Mouse (Mus musculus): ENCODE measurements around the gene Eif2d. TPM values are rescaled to one million over a fixed set of nuclear protein-coding genes. Genes with fewer than 3 reads are reported as not detected.
A peak's percentile ranks its signal among the peaks of the same experiment; 100 is the strongest.

Eif2d gene
- polyA plus RNA-seq, 2 experiments: 19.0 to 30.1 TPM

GRCm38 (mm10) chr1:131228225-131228624 lies 75.2 kb downstream of the Eif2d start:
- Histone ChIP-seq H3K36me3 (replicated peaks; ENCODE audit: control insufficient read depth, insufficient read depth, low read depth) (no peaks in the 10 kb centered on the region), H3K4me2 (ENCODE audit: low read depth) (no peak overlapping the region), H3K9me3 (ENCODE audit: control insufficient read depth, low read length) (no peaks in the 10 kb centered on the region), H3K4me3 (ENCODE audit: insufficient read depth in 1 of 2, low read depth in 2 of 2, low read length in 2 of 2) (no peak overlapping the region), H3K9ac (replicated peaks) (no peak overlapping the region), H3K4me1 (replicated peaks; ENCODE audit: control insufficient read depth in 2 of 2, insufficient read depth in 2 of 2, low read length in 1 of 2) (no peaks in the 10 kb centered on the region), H3K27me3 (ENCODE audit: control insufficient read depth, insufficient read depth, low read length) (no peaks in the 10 kb centered on the region), H3K27ac (no peak overlapping the region)
- DNase-seq (ENCODE audit: low read depth in 3 of 3, low spot score in 3 of 3) (no peak), ATAC-seq (ENCODE audit: insufficient read depth) (no peak)
- WGBS (ENCODE audit: insufficient replicate concordance): 41% methylated on average over 7 of the region's 7 CpGs
- peak; percentile 42 for TF ChIP-seq CTCF (IDR thresholded peaks at IDR 0.05; ENCODE audit: low read depth)
- no peak for TF ChIP-seq EP300 (IDR thresholded peaks at IDR 0.05; ENCODE audit: low read depth)

DNA sequence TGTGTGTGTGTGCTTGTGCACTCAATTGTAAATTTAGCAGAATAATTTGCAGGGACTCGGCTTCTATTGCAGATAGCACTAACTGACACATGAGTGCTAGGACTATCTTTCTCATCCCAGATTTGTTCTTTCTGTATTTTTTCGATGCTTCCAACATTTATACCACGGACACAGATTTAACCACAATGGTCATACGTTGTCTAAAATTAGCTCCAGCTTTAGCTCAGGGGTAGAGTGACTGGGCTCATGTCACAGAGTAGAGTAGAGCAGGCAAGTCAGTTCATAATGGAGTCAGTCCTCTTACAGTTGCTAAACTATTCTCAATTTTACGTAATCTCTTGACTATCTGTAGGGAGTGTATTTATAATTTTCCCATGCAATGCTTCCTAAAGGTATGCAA lies 75.7 kb downstream of the Eif2d start:
- no peaks in the 10 kb centered on the region for H3K36me3 ChIP-seq (replicated peaks; ENCODE audit: control insufficient read depth, insufficient read depth, low read depth)
- H3K4me3 ChIP-seq (ENCODE audit: insufficient read depth in 1 of 2, low read depth in 2 of 2, low read length in 2 of 2): no peak overlapping the region
- no peak overlapping the region for H3K4me2 ChIP-seq (ENCODE audit: low read depth)
- no peak for ATAC-seq (ENCODE audit: insufficient read depth)
- no peak for DNase-seq (ENCODE audit: low read depth in 3 of 3, low spot score in 3 of 3)
- H3K9me3 ChIP-seq (ENCODE audit: control insufficient read depth, low read length): no peaks in the 10 kb centered on the region
- no peaks in the 10 kb centered on the region for H3K4me1 ChIP-seq (replicated peaks; ENCODE audit: control insufficient read depth in 2 of 2, insufficient read depth in 2 of 2, low read length in 1 of 2)
- 47% methylated on average over 5 of the region's 5 CpGs for WGBS (ENCODE audit: insufficient replicate concordance)
- no peak for TF ChIP-seq CTCF (IDR thresholded peaks at IDR 0.05; ENCODE audit: low read depth)
- no peak for TF ChIP-seq EP300 (IDR thresholded peaks at IDR 0.05; ENCODE audit: low read depth)
- H3K27ac ChIP-seq: no peak overlapping the region
- no peaks in the 10 kb centered on the region for H3K27me3 ChIP-seq (ENCODE audit: control insufficient read depth, insufficient read depth, low read length)
- no peak overlapping the region for H3K9ac ChIP-seq (replicated peaks)

- Histone ChIP-seq H3K27me3 (ENCODE audit: control insufficient read depth, insufficient read depth, low read length) (no peaks in the 10 kb centered on the region), H3K36me3 (replicated peaks; ENCODE audit: control insufficient read depth, insufficient read depth, low read depth) (no peaks in the 10 kb centered on the region), H3K9me3 (ENCODE audit: control insufficient read depth, low read length) (no peaks in the 10 kb centered on the region), H3K4me3 (ENCODE audit: insufficient read depth in 1 of 2, low read depth in 2 of 2, low read length in 2 of 2) (no peak overlapping the region), H3K9ac (replicated peaks) (no peak overlapping the region), H3K4me1 (replicated peaks; ENCODE audit: control insufficient read depth in 2 of 2, insufficient read depth in 2 of 2, low read length in 1 of 2) (peaks cover 0 to 3% of the 10 kb centered on the region in 2 experiments; a peak in 1 of 4 replicates), H3K27ac (no peak overlapping the region), H3K4me2 (ENCODE audit: low read depth) (no peak overlapping the region)
- DNase-seq (ENCODE audit: low read depth in 3 of 3, low spot score in 3 of 3): no peak
- WGBS (ENCODE audit: insufficient replicate concordance): 49% methylated on average over 12 of the region's 12 CpGs
- TF ChIP-seq EP300 (IDR thresholded peaks at IDR 0.05; ENCODE audit: low read depth) (no peak), CTCF (IDR thresholded peaks at IDR 0.05; ENCODE audit: low read depth) (no peak)
- no peak for ATAC-seq (ENCODE audit: insufficient read depth)
Observed at GRCm38 (mm10) chr1:131233527-131233926, 80.5 kb downstream of the Eif2d start.

- Histone ChIP-seq H3K27me3 (ENCODE audit: control insufficient read depth, insufficient read depth, low read length) (no peaks in the 10 kb centered on the region), H3K9ac (replicated peaks) (no peak overlapping the region), H3K9me3 (ENCODE audit: control insufficient read depth, low read length) (no peaks in the 10 kb centered on the region), H3K4me3 (ENCODE audit: insufficient read depth in 1 of 2, low read depth in 2 of 2, low read length in 2 of 2) (no peak overlapping the region), H3K4me2 (ENCODE audit: low read depth) (no peak overlapping the region), H3K36me3 (replicated peaks; ENCODE audit: control insufficient read depth, insufficient read depth, low read depth) (no peaks in the 10 kb centered on the region), H3K4me1 (replicated peaks; ENCODE audit: control insufficient read depth in 2 of 2, insufficient read depth in 2 of 2, low read length in 1 of 2) (peaks cover 0 to 5% of the 10 kb centered on the region in 2 experiments; a peak in 1 of 4 replicates), H3K27ac (no peak overlapping the region)
- DNase-seq (ENCODE audit: low read depth in 3 of 3, low spot score in 3 of 3) (no peak), ATAC-seq (ENCODE audit: insufficient read depth) (no peak)
- WGBS (ENCODE audit: insufficient replicate concordance): 37% methylated on average over 7 of the region's 7 CpGs
- no peak for TF ChIP-seq EP300 (IDR thresholded peaks at IDR 0.05; ENCODE audit: low read depth)
- no peak for TF ChIP-seq CTCF (IDR thresholded peaks at IDR 0.05; ENCODE audit: low read depth)
Observed at GRCm38 (mm10) chr1:131236077-131236476, 83.1 kb downstream of the Eif2d start.

Other genes with a start within 250 kb of the Eif2d start
- not detected in 2 replicates for gene Il20, start 241.7 kb upstream of the Eif2d start, polyA plus RNA-seq (2012; rRNA removed)
- gene Il20, start 241.7 kb upstream of the Eif2d start, polyA plus RNA-seq (2014; fragmentation: Nextera tagmentation; extraction: Ambion mirVana): not detected in 2 replicates
- gene Il19, start 213.1 kb upstream of the Eif2d start, polyA plus RNA-seq (2012; rRNA removed): not detected in 2 replicates
- not detected in 2 replicates for gene Il19, start 213.1 kb upstream of the Eif2d start, polyA plus RNA-seq (2014; fragmentation: Nextera tagmentation; extraction: Ambion mirVana)
- 0.03 TPM in 2 replicates for gene Il10, start 133.3 kb upstream of the Eif2d start, polyA plus RNA-seq (2012; rRNA removed)
- gene Il10, start 133.3 kb upstream of the Eif2d start, polyA plus RNA-seq (2014; fragmentation: Nextera tagmentation; extraction: Ambion mirVana): not detected in 2 replicates
- gene Mapkapk2, start 55.4 kb upstream of the Eif2d start, polyA plus RNA-seq (2012; rRNA removed): 10.3 and 12.9 TPM in 2 replicates
- gene Mapkapk2, start 55.4 kb upstream of the Eif2d start, polyA plus RNA-seq (2014; fragmentation: Nextera tagmentation; extraction: Ambion mirVana): 12.8 and 13.6 TPM in 2 replicates
- 8.5 and 10.6 TPM in 2 replicates for gene Dyrk3, start 14.8 kb upstream of the Eif2d start, polyA plus RNA-seq (2012; rRNA removed)
- gene Dyrk3, start 14.8 kb upstream of the Eif2d start, polyA plus RNA-seq (2014; fragmentation: Nextera tagmentation; extraction: Ambion mirVana): 14.3 and 14.9 TPM in 2 replicates
- gene Rassf5, start 92.1 kb downstream of the Eif2d start, polyA plus RNA-seq (2012; rRNA removed): 2.1 TPM in 2 replicates
- gene Rassf5, start 92.1 kb downstream of the Eif2d start, polyA plus RNA-seq (2014; fragmentation: Nextera tagmentation; extraction: Ambion mirVana): 3.6 and 3.7 TPM in 2 replicates
- gene Ikbke, start 126.4 kb downstream of the Eif2d start, polyA plus RNA-seq (2012; rRNA removed): 6.1 and 6.4 TPM in 2 replicates
- gene Ikbke, start 126.4 kb downstream of the Eif2d start, polyA plus RNA-seq (2014; fragmentation: Nextera tagmentation; extraction: Ambion mirVana): 4.9 and 5.7 TPM in 2 replicates

All from liver, embryonic 14.5 days (tissue).